Mouse (Mus musculus): Measurements from ENCODE around the gene Dqx1. TPM values are rescaled to one million over a fixed set of nuclear protein-coding genes. Genes with fewer than 3 reads are reported as not detected.

Gene Dqx1
- polyA plus RNA-seq, 1 experiment from 2014 or later: 1.3 TPM

- no peak overlapping the region for H3K27ac ChIP-seq (ENCODE audit: low read depth, low read length)
- peaks cover 11% of the 10 kb centered on the region; the same call in 1 of the 2 replicates for H3K4me1 ChIP-seq (replicated peaks; ENCODE audit: control insufficient read depth, insufficient read depth, low read length)
- H3K4me2 ChIP-seq (ENCODE audit: low read depth, low read length, severe bottlenecking): peak overlapping the region; percentile 96
- H3K27me3 ChIP-seq (ENCODE audit: control insufficient read depth, insufficient read depth, low read length): no peaks in the 10 kb centered on the region
- ATAC-seq (replicated peaks; ENCODE audit: low FRiP score) (no peak), DNase-seq (ENCODE audit: low spot score) (no peak)
- WGBS: 84% methylated on average over 11 of the region's 11 CpGs
- no peaks in the 10 kb centered on the region for H3K9me3 ChIP-seq (ENCODE audit: control insufficient read depth, low read length)
- no peaks in the 10 kb centered on the region; the same call in none of the 2 replicates for H3K36me3 ChIP-seq (ENCODE audit: control insufficient read depth, insufficient read depth, low read length)
- peak overlapping the region; percentile 87 for H3K4me3 ChIP-seq (ENCODE audit: low read depth, low read length)
- peak overlapping the region; percentile 85 for H3K9ac ChIP-seq (ENCODE audit: low read length)
Measured at GRCm38 (mm10) chr6:83116373-83117164, 58.9 kb downstream of the Dqx1 start.

MicroRNAs within 50 kb of the gene (microRNA counts, 519-probe panel; counts per million panel counts)
- 31.2 counts per million for microRNA mmu-miR-3470a+mmu-miR-3470b

Small RNA genes within 50 kb of the gene (microRNA-seq; reads per million reads assigned to microRNA genes)
- not detected for gene Mir3470a (ENCODE audit: insufficient number of aligned reads)
- not detected for gene Mir7040 (ENCODE audit: insufficient number of aligned reads)

Other genes with a start within 250 kb of the Dqx1 start
- gene Sema4f, start 118.1 kb upstream of the Dqx1 start, polyA plus RNA-seq (2014; fragmentation: Nextera tagmentation; extraction: Ambion mirVana): 2.0 and 2.2 TPM in 2 replicates
- gene M1ap, start 110.9 kb upstream of the Dqx1 start, polyA plus RNA-seq (2014; fragmentation: Nextera tagmentation; extraction: Ambion mirVana): 0.35 and 0.39 TPM in 2 replicates
- 4.8 and 5.6 TPM in 2 replicates for gene Dok1, start 24.4 kb upstream of the Dqx1 start, polyA plus RNA-seq (2014; fragmentation: Nextera tagmentation; extraction: Ambion mirVana)
- 9.2 and 9.9 TPM in 2 replicates for gene Loxl3, start 23.7 kb upstream of the Dqx1 start, polyA plus RNA-seq (2014; fragmentation: Nextera tagmentation; extraction: Ambion mirVana)
- gene Aup1, start 3.3 kb upstream of the Dqx1 start, polyA plus RNA-seq (2014; fragmentation: Nextera tagmentation; extraction: Ambion mirVana): 124 and 125 TPM in 2 replicates
- gene Htra2, start 2.6 kb upstream of the Dqx1 start, polyA plus RNA-seq (2014; fragmentation: Nextera tagmentation; extraction: Ambion mirVana): 30.1 and 32.5 TPM in 2 replicates
- gene Tlx2, start 12.4 kb downstream of the Dqx1 start, polyA plus RNA-seq (2014; fragmentation: Nextera tagmentation; extraction: Ambion mirVana): not detected in 2 replicates
- gene Pcgf1, start 20.0 kb downstream of the Dqx1 start, polyA plus RNA-seq (2014; fragmentation: Nextera tagmentation; extraction: Ambion mirVana): 34.3 and 36.4 TPM in 2 replicates
- gene Lbx2, start 28.5 kb downstream of the Dqx1 start, polyA plus RNA-seq (2014; fragmentation: Nextera tagmentation; extraction: Ambion mirVana): 0.40 TPM in 1 of 2 replicates, not detected in the other
- gene Ccdc142, start 43.8 kb downstream of the Dqx1 start, polyA plus RNA-seq (2014; fragmentation: Nextera tagmentation; extraction: Ambion mirVana): 2.8 and 3.0 TPM in 2 replicates
- gene Gm42688, start 43.8 kb downstream of the Dqx1 start, polyA plus RNA-seq (2014; fragmentation: Nextera tagmentation; extraction: Ambion mirVana): 2.5 and 3.0 TPM in 2 replicates
- gene Mrpl53, start 51.2 kb downstream of the Dqx1 start, polyA plus RNA-seq (2014; fragmentation: Nextera tagmentation; extraction: Ambion mirVana): 116 and 123 TPM in 2 replicates
- gene Mogs, start 57.7 kb downstream of the Dqx1 start, polyA plus RNA-seq (2014; fragmentation: Nextera tagmentation; extraction: Ambion mirVana): 37.1 and 39.0 TPM in 2 replicates
- 141 and 154 TPM in 2 replicates for gene Wbp1, start 63.7 kb downstream of the Dqx1 start, polyA plus RNA-seq (2014; fragmentation: Nextera tagmentation; extraction: Ambion mirVana)
- 20.0 and 27.7 TPM in 2 replicates for gene Ino80b, start 67.6 kb downstream of the Dqx1 start, polyA plus RNA-seq (2014; fragmentation: Nextera tagmentation; extraction: Ambion mirVana)
- gene Rtkn, start 77.6 kb downstream of the Dqx1 start, polyA plus RNA-seq (2014; fragmentation: Nextera tagmentation; extraction: Ambion mirVana): 17.8 and 23.0 TPM in 2 replicates
- 12.6 and 15.6 TPM in 2 replicates for gene Wdr54, start 98.6 kb downstream of the Dqx1 start, polyA plus RNA-seq (2014; fragmentation: Nextera tagmentation; extraction: Ambion mirVana)
- gene 1700003E16Rik, start 98.6 kb downstream of the Dqx1 start, polyA plus RNA-seq (2014; fragmentation: Nextera tagmentation; extraction: Ambion mirVana): 1.2 and 1.9 TPM in 2 replicates
- gene Dctn1, start 108.1 kb downstream of the Dqx1 start, polyA plus RNA-seq (2014; fragmentation: Nextera tagmentation; extraction: Ambion mirVana): 99.6 and 104 TPM in 2 replicates
- 0.35 and 0.84 TPM in 2 replicates for gene Slc4a5, start 162.0 kb downstream of the Dqx1 start, polyA plus RNA-seq (2014; fragmentation: Nextera tagmentation; extraction: Ambion mirVana)